Mouse (Mus musculus) thymus, postnatal 4 days (tissue): ENCODE results near the gene Tulp2.
"Not testable (repeated sequence)": the region's sequence is repeated elsewhere in the genome, so short reads cannot be mapped to it uniquely, and the experiment has no call there.

ENCODE experiments used
- DNase-seq: peaks from one replicate; pipeline ENCODE4 v3.0.0; 2021

The Tulp2 gene

DNA sequence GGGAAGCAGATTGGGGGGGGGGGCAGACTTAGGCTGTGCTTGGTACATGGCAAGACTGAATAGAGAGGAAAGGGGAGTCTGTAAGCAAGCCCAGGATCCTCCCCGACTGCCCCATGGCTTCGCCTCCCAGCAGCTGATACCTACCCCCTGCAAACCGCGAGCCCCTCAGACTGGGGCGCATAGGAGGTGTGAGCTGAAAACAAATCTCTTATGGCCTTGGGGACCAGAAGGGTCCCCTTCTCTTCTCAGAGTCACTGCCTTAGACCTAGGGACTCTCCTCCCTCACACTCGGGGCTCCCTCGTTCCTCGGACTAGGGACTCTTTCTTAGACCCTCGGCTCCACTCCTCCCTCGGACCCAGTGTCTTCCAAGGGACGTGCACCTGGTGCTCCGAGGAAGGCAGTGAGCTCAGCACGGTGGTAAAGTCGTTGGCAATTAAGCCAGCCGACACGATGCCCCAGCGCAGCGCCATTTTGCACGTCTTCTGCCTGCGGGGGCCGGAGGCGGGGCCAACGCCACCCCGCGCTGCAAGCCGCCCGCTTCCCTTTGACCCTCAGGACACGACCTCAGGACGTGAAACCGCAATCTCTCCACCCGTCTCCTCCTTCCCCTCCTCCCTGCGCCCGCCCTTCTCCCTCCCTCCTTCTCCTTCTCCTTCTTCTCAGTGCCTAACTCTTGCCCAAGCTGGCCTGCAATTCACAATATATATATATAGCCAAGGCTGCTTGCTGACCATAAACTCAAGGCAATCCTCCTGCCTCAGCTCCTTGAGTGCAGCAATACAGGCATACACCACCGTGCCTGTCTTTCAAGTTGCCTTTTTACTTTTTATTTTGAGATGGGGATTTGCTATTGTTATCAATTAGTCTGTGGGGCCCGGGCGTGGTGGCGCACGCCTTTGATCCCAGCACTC lies 6.9 kb downstream of the Tulp2 start, which contains the start of gene Dhdh:
Dhdh (minus strand) TSS at position 513 of the 912 bp plus-strand sequence.
- DNase-seq: peak; percentile 60

DNA sequence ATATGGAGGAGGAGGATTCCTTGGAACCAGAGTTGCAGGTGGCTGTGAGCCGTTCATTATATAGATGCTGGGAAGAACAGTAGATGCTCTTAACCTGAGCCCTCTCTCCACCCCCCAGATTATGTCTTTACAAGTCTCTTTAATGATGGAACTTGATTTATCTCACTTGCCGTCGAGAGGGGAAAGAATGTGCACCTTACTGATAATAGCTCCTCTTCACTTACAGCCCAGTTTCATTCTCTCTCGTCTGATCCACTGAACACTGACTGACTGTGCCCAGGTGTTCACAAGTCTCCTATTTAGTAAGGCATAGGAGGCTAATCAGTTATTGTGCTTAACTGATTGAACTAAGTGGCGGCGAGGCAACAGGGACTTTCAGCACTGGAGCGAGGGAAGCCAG lies 7.9 kb downstream of the Tulp2 start:
- no peak for DNase-seq

DNA sequence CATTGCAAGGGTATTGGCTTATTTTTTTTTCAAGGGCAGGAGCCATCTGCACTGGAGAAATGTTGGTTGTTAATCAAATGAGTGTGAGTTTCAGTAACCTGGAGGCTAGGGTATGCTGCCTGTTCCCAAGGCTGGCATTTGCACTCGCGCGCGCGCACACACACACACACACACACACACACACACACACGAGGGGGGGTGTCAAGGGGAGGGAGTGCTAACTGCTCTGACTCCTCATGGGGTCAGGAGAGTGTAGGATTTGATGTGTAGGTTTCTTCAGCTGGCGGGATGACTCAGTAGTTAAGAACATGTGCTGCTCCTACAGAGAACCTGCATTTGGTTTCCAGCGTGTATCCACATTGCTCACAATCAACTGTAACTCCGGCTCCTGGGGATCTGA lies 9.1 kb downstream of the Tulp2 start:
- no peak for DNase-seq

DNA sequence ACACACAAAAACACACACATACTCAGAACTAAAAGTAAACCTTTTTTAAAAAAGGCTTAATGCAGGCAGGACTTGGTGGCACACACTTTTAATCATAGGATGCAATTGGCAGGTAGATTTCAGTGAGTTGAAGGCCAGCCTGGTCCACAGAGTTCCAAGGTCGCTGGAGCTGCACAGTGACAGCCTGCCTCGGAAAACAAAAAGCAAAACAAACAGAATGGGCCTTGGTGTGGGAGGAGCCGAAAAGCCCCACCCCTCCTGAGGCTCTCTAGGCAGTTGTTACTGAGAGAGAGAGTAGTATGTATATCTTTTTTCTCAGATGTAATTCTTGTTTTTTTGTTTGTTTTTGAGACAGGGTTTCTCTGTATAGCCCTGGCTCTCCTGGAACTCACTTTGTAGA lies 9.6 kb downstream of the Tulp2 start:
- no peak for DNase-seq

DNA sequence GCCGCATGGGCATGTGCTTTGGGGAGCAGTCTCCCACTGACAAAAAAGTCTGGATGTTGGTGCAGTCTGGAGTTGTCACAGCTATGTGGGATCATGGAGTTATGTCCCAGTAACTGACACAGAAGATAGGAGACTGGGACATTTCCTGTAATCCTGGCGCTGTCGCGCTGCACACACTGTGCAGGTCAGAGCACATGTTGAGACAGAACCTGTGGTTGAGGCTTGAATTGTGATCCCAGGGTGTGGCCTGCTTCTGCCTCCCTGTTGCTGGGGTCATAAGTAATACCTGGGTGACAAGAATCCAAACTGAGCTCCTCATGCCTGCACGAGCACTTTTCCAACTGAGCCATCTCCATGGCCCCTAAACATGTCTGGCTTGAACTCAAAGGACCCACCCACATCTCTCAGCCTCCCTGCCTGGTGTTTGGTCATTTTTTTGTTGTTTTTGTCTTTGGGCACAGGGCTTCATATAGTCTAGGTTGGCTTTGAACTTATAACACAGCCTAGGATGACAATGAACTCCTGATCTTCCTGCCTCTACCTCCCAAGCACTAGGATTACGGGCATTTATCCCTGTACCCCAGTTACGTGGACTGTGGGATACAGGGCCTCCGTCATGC lies 10.7 kb downstream of the Tulp2 start:
- no peak for DNase-seq

DNA sequence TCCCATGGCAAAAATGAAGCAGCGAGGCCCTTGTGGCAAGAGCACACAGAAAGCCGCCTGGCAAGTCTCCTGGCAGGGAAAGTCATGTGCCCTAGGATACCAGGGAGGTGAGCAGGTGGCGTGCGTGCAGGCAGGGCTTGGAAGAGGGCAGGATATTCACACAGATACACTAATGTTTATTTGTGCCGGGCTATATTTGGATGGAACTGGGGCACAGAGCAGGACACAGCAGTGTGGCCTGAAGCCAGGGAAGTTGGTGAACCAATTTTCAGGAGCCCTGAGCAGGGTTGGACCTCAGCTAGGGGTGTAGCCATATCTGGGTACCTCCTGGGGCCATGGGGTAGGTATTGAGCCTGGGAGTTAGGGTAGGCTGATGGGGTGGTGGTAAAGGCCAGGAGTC lies 11.3 kb downstream of the Tulp2 start:
- no peak for DNase-seq

DNA sequence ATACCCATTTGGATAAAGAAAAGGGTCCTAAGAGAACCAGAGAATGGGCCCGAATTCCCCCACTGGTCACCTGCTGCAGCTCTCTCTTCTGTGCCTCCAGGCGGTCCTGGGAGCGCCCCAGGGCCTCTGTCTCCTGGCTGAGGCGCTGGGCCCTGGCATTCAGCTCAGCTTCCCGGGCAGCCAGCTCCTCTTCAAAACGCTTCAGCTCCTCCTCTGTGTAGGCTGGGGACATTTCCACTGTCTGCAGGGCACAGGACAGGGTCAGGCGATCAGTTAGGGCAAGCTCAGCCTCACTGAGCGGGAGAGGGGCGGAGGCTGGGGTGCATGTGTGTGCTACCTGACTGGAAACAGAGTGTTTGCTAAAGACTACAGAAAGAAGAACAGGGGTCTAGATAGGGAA lies 12.9 kb downstream of the Tulp2 start:
- no peak for DNase-seq

DNA sequence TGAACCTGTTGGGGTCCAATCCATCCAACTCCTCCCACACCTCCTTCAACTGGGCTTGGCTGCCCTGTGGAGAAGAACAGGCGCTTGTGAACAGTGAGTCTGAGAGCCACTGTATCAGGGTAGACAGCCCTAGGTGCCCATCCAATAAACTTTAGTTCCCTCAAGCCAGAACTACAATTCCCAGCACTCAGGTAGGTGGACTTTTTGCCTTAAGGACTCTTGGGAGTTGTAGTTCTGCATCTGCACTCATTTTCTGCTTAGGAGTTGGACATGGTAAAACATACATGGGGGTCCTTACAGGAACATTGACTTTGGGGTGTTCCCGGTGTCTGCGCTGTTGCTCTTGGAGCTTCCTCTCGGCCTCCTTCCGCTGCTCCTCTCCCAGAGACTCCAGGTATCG lies 16.8 kb downstream of the Tulp2 start:
- DNase-seq: no peak

DNA sequence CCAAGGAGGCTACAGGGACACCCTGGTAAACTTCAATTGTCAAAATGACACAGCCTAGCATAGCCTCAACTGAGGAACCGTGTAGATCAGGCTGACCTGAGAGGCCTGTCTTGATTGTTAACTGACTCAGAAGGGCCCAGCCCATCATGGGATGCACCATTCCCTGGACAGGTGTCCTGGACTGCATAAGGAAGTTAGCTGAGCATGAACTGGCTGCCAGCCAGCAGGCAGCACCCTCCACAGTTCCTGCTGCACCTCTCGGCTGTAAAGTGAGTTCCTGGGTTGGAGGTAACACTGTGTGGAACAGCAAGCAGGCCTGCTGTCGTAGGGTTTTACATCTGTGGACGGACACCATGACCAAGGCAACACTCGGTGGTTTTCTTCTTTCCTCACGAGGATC lies 25.9 kb downstream of the Tulp2 start:
- DNase-seq: no peak

DNA sequence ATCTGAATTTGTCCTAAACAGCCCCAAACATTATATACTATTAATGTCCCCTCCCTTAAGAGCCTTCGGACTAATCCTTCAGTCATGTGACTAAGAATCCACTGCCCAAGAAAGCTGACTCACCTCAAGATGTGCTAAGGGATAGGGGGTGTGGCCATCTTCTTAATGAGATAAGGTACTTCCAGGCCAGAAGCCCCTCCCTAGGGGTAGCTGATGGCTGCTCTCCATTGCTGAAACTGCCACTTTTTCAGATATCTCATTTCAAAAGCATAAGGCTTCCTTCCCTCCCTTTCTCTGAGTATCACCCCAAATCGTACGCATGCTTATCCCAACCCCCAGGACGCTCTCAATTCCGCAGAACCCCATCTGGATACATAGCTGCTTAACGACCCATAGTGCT lies 26.9 kb downstream of the Tulp2 start:
- no peak for DNase-seq

DNA sequence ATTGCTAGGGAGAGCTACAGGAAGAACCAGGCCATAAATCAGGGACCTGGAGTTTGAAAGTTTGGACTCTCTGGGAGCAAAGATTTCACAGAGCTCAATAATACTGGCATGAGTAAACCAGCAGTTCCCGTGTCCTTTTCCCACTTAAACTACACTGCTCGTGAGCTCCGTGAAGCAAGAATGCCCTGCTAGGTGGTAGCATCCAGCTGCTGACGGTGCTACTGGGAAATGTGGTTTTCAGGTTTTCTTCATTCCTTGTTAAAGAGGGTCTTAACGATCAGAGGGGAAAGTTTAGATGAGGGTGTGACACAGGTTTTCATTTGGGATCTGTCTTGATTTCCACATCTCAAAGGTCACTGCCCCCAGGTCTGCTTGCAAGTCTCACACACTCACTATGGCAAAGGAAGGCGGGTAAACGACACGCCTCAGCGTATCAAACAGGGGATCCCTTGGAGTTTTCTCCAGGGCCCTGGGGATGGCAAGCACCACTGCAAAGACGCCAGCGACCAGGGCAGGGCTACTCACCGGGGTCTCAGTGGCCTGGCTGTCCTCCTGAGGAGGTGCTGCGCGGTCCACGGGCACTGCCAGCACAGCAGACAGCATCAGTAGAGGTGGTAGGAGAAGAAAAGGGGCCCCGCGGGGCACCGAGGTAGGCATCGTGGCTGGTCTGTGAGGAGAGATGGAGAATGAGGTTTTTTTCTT lies 27.7 kb downstream of the Tulp2 start:
- peak; percentile 50 for DNase-seq

DNA sequence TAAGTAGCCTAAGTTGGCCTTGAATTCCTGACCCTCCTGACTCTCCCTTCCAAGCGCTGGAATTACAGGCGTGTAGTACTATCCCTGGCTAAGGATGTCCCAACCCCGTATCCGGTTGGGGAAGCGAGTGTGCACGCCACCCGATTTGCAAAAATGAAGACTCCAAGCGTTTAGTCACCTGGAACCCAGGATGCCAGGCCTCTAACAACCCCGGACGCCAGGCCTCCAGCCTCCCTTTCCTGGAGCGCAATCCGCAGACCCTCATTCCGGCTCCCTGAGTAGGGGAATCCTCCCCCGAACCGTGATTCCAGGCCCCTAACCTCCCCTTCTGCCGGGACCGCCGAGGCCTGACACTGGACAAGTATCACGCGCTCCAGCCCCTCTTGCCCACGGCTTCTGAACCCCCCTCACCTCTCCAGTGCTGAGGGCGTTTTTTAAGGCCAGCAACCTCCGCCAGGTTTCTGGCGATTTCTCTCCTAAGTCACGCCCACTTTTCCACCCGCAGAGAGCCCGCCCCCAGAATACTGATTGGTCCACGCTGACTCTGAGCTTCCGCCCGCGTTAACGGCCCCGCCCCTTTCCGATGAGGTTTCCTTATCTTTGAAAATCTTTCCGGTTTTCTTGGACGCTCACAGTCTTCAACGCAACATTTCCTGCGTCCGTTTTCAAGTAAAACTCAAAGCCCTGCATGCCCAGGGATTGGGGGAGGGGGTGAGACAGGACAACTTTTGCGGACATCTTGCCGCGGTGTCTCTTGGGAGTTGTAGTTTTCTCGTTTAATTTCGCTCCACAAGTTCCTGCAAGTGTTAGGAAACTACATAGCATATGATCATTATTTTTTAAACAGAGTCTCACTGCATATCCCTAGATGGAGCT lies 28.5 kb downstream of the Tulp2 start, which contains the start of gene Nucb1:
Nucb1 (minus strand) TSS at position 495 of the 876 bp plus-strand sequence.
- DNase-seq: peak; percentile 94

DNA sequence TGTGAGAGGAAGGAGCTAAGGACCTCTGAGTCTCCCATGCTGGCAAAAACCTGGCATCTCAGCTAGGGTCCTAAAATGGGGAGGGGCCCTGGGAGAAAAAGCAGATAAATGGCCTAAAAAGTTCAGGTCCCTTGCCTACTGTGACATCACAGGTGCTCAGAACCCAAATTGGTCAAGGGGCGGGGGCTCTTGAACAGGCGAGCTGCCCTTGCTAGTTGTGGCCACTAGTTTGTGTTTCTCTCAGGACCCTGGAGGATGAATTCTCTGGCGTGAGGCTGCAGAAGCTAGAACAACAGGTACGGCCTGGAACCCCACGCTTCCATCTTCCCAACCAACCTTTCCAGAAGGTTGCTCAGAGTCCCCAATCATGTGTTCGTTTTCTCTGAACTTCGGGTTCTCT lies 32.7 kb downstream of the Tulp2 start:
- DNase-seq: no peak

DNA sequence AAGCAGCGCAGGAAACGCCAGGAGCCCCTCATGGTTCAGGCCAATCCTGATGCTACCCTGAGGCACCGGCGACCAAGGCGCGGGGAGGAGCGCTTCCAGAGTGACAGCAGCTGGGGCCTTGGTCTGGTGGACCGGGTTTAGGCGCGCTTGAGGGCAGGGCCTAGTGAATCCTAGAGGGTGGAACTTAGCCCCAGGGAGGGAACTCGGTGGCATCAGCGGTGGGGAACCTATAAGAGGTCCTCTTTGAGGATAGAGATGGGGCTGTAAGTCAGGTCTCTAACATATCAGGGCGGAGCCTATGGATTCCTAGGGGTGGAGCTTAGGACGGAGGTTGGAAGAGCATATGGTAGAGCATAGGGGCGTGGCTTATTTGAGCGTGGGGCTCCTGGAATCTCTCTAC lies 33.8 kb downstream of the Tulp2 start:
- DNase-seq: peak; percentile 43

DNA sequence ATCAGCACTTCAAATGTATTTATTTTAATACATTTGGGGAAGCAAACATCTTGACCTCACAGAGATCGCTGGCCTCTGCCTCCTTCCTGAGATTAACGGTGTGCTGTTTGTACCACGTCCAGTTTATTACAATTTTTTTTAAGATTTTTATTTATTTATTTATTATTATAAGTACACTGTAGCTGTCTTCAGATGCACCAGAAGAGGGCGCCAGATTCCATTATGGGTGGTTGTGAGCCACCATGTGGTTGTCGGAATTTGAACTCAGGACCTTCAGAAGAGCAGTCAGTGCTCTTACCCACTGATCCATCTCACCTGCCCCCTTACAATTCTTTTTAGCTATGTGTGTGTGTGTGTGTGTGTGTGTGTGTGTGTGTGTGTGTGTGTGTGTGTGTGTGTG lies 35.2 kb downstream of the Tulp2 start:
- DNase-seq: not testable (repeated sequence)

DNA sequence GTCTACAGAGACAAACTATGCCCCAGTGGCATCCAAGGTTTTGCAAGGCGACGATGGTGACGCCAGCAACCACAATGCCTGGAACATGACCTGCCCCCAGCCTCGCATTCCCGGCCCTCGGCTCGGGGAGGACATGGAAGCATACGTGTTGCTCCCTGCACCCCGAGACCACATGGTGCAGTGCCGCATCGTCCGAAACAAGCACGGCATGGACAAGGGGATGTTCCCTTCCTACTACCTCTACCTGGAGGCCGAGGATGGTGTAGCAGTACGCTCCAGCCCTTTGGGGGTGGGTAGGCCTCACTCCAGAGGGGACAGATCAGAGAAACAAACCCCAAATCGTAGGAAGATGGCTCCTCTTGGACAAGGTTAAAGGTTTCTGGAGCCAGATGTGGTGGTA lies 36.9 kb downstream of the Tulp2 start:
- no peak for DNase-seq

DNA sequence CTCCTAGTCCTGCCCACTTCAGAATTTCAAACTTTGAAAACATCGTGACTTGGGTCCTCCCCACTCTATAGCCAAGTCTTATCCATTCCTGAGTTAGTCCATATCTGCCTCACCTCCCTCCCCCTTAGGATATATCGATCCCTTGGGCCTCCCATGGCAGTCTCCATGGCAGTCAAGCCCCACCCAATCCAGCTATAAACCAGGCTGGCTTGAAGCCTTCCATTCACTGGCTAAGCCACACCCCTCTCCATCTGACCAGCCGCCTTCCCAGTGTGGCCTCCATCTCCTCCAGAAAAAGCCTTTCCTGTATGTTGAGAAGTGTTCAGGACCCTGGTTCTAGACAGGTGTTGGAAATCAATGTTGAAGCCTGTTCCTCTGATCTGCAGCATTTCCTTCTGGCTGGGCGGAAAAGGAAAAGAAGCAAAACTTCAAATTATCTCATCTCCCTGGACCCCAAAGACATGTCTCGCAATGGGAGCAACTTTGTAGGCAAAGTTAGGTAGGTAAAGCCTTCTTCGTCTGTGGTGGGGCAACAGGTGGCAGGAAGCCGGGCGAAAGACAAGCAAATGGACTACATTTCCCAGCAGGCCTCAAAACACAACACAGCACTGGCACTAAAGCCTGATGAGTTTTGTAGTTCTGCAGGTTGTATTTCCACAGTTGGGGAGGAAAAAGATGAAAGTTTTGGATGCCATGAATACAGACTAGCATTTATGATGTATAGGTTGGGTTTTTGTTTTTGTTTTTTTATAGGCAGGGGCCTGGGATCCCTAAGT lies 37.9 kb downstream of the Tulp2 start:
- peak; percentile 68 for DNase-seq

DNA sequence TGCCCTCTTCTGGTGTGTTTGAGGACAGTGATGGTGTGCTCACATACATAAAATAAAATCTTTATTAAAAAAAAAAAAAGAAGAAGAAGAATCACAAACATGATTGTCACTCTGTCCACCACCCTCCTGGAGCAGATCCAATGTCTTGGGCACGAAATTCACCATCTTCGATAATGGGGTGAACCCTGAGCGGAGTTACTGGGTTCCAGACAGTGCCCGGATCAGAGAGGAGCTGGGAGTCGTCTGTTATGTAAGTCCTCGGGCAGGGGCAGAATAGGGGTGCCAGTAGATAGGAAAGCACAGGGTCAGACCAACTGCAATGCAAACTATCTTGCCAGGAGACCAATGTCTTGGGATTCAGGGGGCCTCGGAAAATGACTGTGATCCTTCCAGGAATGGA lies 38.9 kb downstream of the Tulp2 start:
- no peak for DNase-seq

DNA sequence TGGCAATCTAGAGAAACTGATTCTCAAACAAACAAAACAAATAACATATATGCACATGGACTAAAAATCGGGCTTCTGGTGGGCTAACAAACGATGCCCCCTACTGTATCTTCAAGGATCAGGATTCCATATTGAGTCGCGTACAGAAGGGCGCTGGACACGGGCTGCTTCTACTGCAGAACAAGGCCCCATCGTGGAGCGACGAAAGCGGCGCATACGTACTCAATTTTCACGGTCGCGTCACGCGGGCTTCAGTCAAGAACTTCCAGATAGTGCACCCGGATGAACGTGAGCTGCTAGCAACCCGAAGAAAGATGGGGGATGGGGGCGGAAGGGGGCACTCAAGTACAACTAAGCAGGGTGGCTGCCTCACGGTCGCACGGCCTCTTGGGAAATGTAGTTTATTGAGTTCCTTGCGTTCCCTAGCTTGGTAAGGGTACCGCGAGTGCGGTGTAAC lies 40.1 kb downstream of the Tulp2 start:
- peak; percentile 92 for DNase-seq

DNA sequence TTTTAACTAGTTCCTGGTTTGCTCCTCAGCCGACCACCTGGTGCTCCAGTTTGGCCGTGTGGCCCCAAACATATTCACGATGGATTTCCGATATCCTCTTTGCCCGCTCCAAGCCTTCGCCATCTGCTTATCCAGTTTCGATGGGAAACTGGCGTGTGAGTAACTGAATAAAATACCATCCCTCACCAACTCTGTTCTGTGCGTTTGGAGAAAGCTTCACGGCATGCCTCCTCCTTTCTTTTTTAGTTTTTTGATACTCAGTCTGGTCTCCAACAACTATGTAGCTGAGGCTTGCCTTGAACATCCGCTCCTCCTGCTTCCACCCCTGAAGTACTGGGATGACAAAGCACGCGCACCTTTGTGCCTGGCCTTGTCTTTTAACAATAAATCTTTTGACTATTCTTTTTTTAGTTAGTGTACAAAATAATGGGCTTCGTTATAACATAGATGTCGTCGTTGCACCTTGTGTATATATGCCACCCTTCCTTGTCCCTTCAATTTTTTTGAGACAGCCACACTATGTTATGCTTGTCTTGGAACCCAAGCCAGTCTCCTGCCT lies 40.6 kb downstream of the Tulp2 start:
- DNase-seq: no peak

DNA sequence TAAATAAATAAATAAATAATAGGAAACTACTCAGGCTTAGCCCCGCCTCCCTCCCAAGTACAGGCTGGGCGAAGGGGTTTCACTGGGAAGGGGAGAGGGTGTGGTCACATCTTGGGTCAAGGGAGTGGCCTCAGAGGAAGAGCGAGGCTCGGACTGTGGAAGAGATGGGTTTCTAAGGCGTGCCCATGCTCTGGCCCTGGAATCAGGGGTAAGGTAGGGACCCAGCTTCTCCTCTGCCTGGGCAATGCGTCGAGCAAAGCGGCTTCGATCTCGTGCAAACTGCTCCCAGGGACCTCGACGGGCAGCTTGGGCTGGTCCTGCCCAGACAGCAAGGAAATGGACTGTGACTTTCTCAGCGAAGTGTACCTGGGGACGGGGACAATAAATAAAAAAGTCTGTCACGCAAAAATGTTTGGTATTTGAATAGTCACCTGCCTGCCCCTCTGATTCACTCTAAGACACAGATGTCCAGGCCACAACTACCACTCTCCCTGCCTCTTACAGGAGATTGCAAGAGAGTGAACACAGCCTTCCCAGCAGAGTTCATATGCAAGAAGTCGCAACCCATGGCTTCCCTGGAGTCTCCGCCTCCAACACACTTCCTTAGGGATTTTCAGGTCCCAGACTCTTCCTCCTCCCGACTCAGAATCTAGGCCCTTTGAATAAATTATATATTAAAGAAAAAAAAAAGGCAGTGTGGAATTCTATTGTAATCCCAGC lies 41.4 kb downstream of the Tulp2 start:
- no peak for DNase-seq
